Mouse (Mus musculus) olfactory bulb, adult 2 months (tissue): ENCODE results near the gene Thsd7b. TPM values are rescaled to one million over a fixed set of nuclear protein-coding genes. Genes with fewer than 3 reads are reported as not detected.

Source experiments
- H3K27ac ChIP-seq: fragments of 200-500 bp; 2 replicates; pipeline ENCODE4 v1.5.1; 2012; ENCODE audit warnings: low read depth, low read length; ENCODE audit not compliant: insufficient read depth
- H3K4me1 ChIP-seq: fragments of 200-500 bp; 2 replicates; pipeline ENCODE4 v1.6.1; 2012; ENCODE audit warnings: low read length; ENCODE audit not compliant: control insufficient read depth, insufficient read depth
- H3K4me3 ChIP-seq: fragments of 200-500 bp; 2 replicates; pipeline ENCODE4 v1.5.1; 2012; ENCODE audit warnings: mild to moderate bottlenecking, low read depth, low read length, moderate library complexity; ENCODE audit not compliant: insufficient read depth
- CTCF ChIP-seq: fragments of 200-500 bp; IDR thresholded peaks from 2 replicates; pipeline ENCODE4 v1.5.1; 2012; ENCODE audit warnings: low read depth, mild to moderate bottlenecking, low read length, moderate library complexity; ENCODE audit not compliant: insufficient read depth
- POLR2A ChIP-seq: fragments of 200-500 bp; IDR thresholded peaks from 2 replicates; pipeline ENCODE4 v1.6.1; 2012; ENCODE audit warnings: mild to moderate bottlenecking, low read depth, low read length, moderate library complexity; ENCODE audit not compliant: insufficient read depth
- WGBS: fragments of 180-500 bp; shearing (Covaris S2); methylation state at CpG from one replicate; pipeline ENCODE4 v1.1.7; 2018; 5-methylcytosine and 5-hydroxymethylcytosine counted together
- polyA plus RNA-seq: library from polyadenylated mRNA; stranded (reverse); fragments of >200 nt; gene quantifications from 2 replicates; pipeline ENCODE4 v1.2.4, GENCODE M21; 2012; ENCODE audit warnings: low replicate concordance; ENCODE audit not compliant: missing spikeins, insufficient read depth, insufficient read length

Gene Thsd7b
- polyA plus RNA-seq, 1 experiment: not detected

GRCm38 (mm10) chr1:130055012-130055411 is 781.9 kb downstream of the Thsd7b start:
- no peak for TF ChIP-seq CTCF
- no peak overlapping the region for H3K27ac ChIP-seq
- H3K4me3 ChIP-seq: no peak overlapping the region
- no peaks in the 10 kb centered on the region for H3K4me1 ChIP-seq

GRCm38 (mm10) chr1:130062105-130062504 is 789.0 kb downstream of the Thsd7b start:
- Histone ChIP-seq H3K27ac (no peak overlapping the region), H3K4me3 (no peak overlapping the region), H3K4me1 (no peaks in the 10 kb centered on the region)
- TF ChIP-seq CTCF (no peak), POLR2A (no peak)

GRCm38 (mm10) chr1:130066193-130066959 is 793.3 kb downstream of the Thsd7b start:
- Histone ChIP-seq H3K4me3 (no peak overlapping the region), H3K4me1 (no peaks in the 10 kb centered on the region), H3K27ac (no peak overlapping the region)
- 82% methylated on average over 3 of the region's 3 CpGs for WGBS
- TF ChIP-seq CTCF (no peak), POLR2A (no peak)

GRCm38 (mm10) chr1:130083788-130084187 is 810.7 kb downstream of the Thsd7b start:
- 64% methylated on average over 2 of the region's 2 CpGs for WGBS
- Histone ChIP-seq H3K4me3 (no peak overlapping the region), H3K4me1 (no peaks in the 10 kb centered on the region), H3K27ac (no peak overlapping the region)
- TF ChIP-seq CTCF (no peak), POLR2A (no peak)

- WGBS: 85% methylated on average over 3 of the region's 3 CpGs
- Histone ChIP-seq H3K4me1 (no peaks in the 10 kb centered on the region), H3K4me3 (no peak overlapping the region), H3K27ac (no peak overlapping the region)
- TF ChIP-seq POLR2A (no peak), CTCF (no peak)
Measured at GRCm38 (mm10) chr1:130085207-130085606, 812.1 kb downstream of the Thsd7b start.

GRCm38 (mm10) chr1:130085910-130086309 is 812.8 kb downstream of the Thsd7b start:
- Histone ChIP-seq H3K27ac (no peak overlapping the region), H3K4me1 (no peaks in the 10 kb centered on the region), H3K4me3 (no peak overlapping the region)
- TF ChIP-seq CTCF (no peak), POLR2A (no peak)
- 89% methylated on average over 2 of the region's 2 CpGs for WGBS

- no peaks in the 10 kb centered on the region for H3K4me1 ChIP-seq
- 55% methylated on average over 2 of the region's 2 CpGs for WGBS
- H3K4me3 ChIP-seq: no peak overlapping the region
- H3K27ac ChIP-seq: no peak overlapping the region
- TF ChIP-seq CTCF: no peak
- no peak for TF ChIP-seq POLR2A
Measured at GRCm38 (mm10) chr1:130099227-130099626, 826.1 kb downstream of the Thsd7b start.

- no peaks in the 10 kb centered on the region for H3K4me1 ChIP-seq
- H3K4me3 ChIP-seq: no peak overlapping the region
- 89% methylated on average over 1 of the region's 1 CpGs for WGBS
- TF ChIP-seq POLR2A (no peak), CTCF (no peak)
- no peak overlapping the region for H3K27ac ChIP-seq
Measured at GRCm38 (mm10) chr1:130112580-130113314, 839.6 kb downstream of the Thsd7b start.

GRCm38 (mm10) chr1:130113549-130113948 is 840.4 kb downstream of the Thsd7b start:
- no peak overlapping the region for H3K27ac ChIP-seq
- no peak overlapping the region for H3K4me3 ChIP-seq
- 96% methylated on average over 2 of the region's 2 CpGs for WGBS
- H3K4me1 ChIP-seq: no peaks in the 10 kb centered on the region
- TF ChIP-seq CTCF (no peak), POLR2A (no peak)

- no peak overlapping the region for H3K27ac ChIP-seq
- TF ChIP-seq CTCF: no peak
- no peak for TF ChIP-seq POLR2A
- WGBS: 54% methylated on average over 3 of the region's 3 CpGs
- H3K4me1 ChIP-seq: no peaks in the 10 kb centered on the region
- no peak overlapping the region for H3K4me3 ChIP-seq
Measured at GRCm38 (mm10) chr1:130130901-130131300, 857.8 kb downstream of the Thsd7b start.
